Mouse (Mus musculus): Measurements from ENCODE around the gene Sgce. TPM values are rescaled to one million over a fixed set of nuclear protein-coding genes. Genes with fewer than 3 reads are reported as not detected.
A peak's percentile ranks its signal among the peaks of the same experiment; 100 is the strongest.
"Not testable (repeated sequence)": the region's sequence is repeated elsewhere in the genome, so short reads cannot be mapped to it uniquely, and the experiment has no call there.

Gene Sgce
- 10 to 100 TPM; 79.5 to 84.7 TPM for total RNA-seq (2021)
- long read RNA-seq, experiment 1, transcript Sgce-205 (11 exons, 1,696 nt): major isoform, 50 of 85 reads
- long read RNA-seq, experiment 1, partial matches to known transcripts: 19 of 85 reads
- long read RNA-seq, experiment 1, other reads (novel, unspliced or antisense): 6 of 85 reads
- long read RNA-seq, experiment 2, transcript Sgce-202 (10 exons, 1,547 nt): minor isoform, 8 of 84 reads
- long read RNA-seq, experiment 2, transcript Sgce-205 (11 exons, 1,696 nt): major isoform, 57 of 84 reads
- long read RNA-seq, experiment 2, partial matches to known transcripts: 9 of 84 reads
- long read RNA-seq, experiment 2, other reads (novel, unspliced or antisense): 4 of 84 reads

- DNase-seq (ENCODE audit: low spot score in 2 of 2): peak; percentile 67 to 72
Observed at GRCm38 (mm10) chr6:4746696-4747439, at the start of gene Sgce, which contains the start of gene Peg10. Gene Sgce (minus strand): TSS chr6:4747207. Gene Peg10 (plus strand): TSS chr6:4747306.

GRCm38 (mm10) chr6:4796281-4796680 is 49.3 kb upstream of the Sgce start:
- DNase-seq (ENCODE audit: low spot score in 2 of 2): no peak

GRCm38 (mm10) chr6:4762252-4762651 is 15.2 kb upstream of the Sgce start:
- DNase-seq (ENCODE audit: low spot score in 2 of 2): no peak

- DNase-seq (ENCODE audit: low spot score in 2 of 2): not testable (repeated sequence)
Observed at GRCm38 (mm10) chr6:4761415-4762142, 14.6 kb upstream of the Sgce start.

- no peak for DNase-seq (ENCODE audit: low spot score in 2 of 2)
Observed at GRCm38 (mm10) chr6:4754886-4755285, 7.9 kb upstream of the Sgce start.

GRCm38 (mm10) chr6:4754286-4754685 is 7.3 kb upstream of the Sgce start:
- DNase-seq (ENCODE audit: low spot score in 2 of 2): no peak

GRCm38 (mm10) chr6:4751355-4751754 is 4.3 kb upstream of the Sgce start:
- no peak for DNase-seq (ENCODE audit: low spot score in 2 of 2)

GRCm38 (mm10) chr6:4749091-4749490 is 2.1 kb upstream of the Sgce start:
- DNase-seq (ENCODE audit: low spot score in 2 of 2): peak; percentile 86 to 88

- peak; percentile 17 to 26 for DNase-seq (ENCODE audit: low spot score in 2 of 2)
Observed at GRCm38 (mm10) chr6:4748506-4748961, 1.5 kb upstream of the Sgce start.

- no peak for DNase-seq (ENCODE audit: low spot score in 2 of 2)
Observed at GRCm38 (mm10) chr6:4747677-4748505, 884 bp upstream of the Sgce start.

- no peak for DNase-seq (ENCODE audit: low spot score in 2 of 2)
Observed at GRCm38 (mm10) chr6:4746036-4746695, 841 bp downstream of the Sgce start.

GRCm38 (mm10) chr6:4740511-4740910 is 6.5 kb downstream of the Sgce start:
- no peak for DNase-seq (ENCODE audit: low spot score in 2 of 2)

GRCm38 (mm10) chr6:4739522-4740355 is 7.3 kb downstream of the Sgce start:
- DNase-seq (ENCODE audit: low spot score in 2 of 2): no peak

GRCm38 (mm10) chr6:4738717-4739116 is 8.3 kb downstream of the Sgce start:
- no peak for DNase-seq (ENCODE audit: low spot score in 2 of 2)

GRCm38 (mm10) chr6:4738034-4738629 is 8.9 kb downstream of the Sgce start:
- DNase-seq (ENCODE audit: low spot score in 2 of 2): no peak

GRCm38 (mm10) chr6:4736372-4736771 is 10.6 kb downstream of the Sgce start:
- no peak for DNase-seq (ENCODE audit: low spot score in 2 of 2)

- no peak for DNase-seq (ENCODE audit: low spot score in 2 of 2)
Observed at GRCm38 (mm10) chr6:4733208-4733607, 13.8 kb downstream of the Sgce start.

GRCm38 (mm10) chr6:4731675-4732074 is 15.3 kb downstream of the Sgce start:
- no peak for DNase-seq (ENCODE audit: low spot score in 2 of 2)

GRCm38 (mm10) chr6:4728305-4728704 is 18.7 kb downstream of the Sgce start:
- DNase-seq (ENCODE audit: low spot score in 2 of 2): no peak

All from adrenal gland, postnatal 4 days (tissue).